Mouse (Mus musculus) CH12.LX (cell line): ENCODE results near the gene Sbds.

Experiments used
- CTCF ChIP-seq, 2 experiments: IDR thresholded peaks in 1 of 2; conservative IDR thresholded peaks in 1 of 2; 2 replicates each; pipeline ENCODE4 v1.5.1; 2011 to 2012; ENCODE audit warnings: low read depth in 2 of 2, low read length in 2 of 2, improper control_type of control experiment in 1 of 2, inconsistent platforms in 1 of 2, mild to moderate bottlenecking in 1 of 2, moderate library complexity in 1 of 2
- E2F4 ChIP-seq: IDR thresholded peaks from 2 replicates; pipeline ENCODE4 v1.6.1; 2011; ENCODE audit warnings: low read depth, low read length, improper control_type of control experiment; ENCODE audit not compliant: insufficient replicate concordance
- TCF12 ChIP-seq: IDR thresholded peaks from 2 replicates; pipeline ENCODE4 v1.6.1; 2014; ENCODE audit warnings: low read depth, mild to moderate bottlenecking, inconsistent platforms, low read length, improper control_type of control experiment

- TF ChIP-seq E2F4 (no peak), TCF12 (no peak), CTCF (conservative IDR thresholded peaks at IDR 0.05 in 1 of 2, IDR thresholded peaks at IDR 0.05 in 1 of 2; ENCODE audit: low read depth in 2 of 2, low read length in 2 of 2) (no peak)
Measured at GRCm38 (mm10) chr5:130226790-130227189, 28.5 kb downstream of the Sbds start.
